Mouse (Mus musculus) CD4-positive, CD25-positive, alpha-beta regulatory T cell, adult 4 months (primary cell): ENCODE results near the gene Zbtb8os. TPM values are rescaled to one million over a fixed set of nuclear protein-coding genes. Genes with fewer than 3 reads are reported as not detected.
A peak's percentile ranks its signal among the peaks of the same experiment; 100 is the strongest.
"Not testable (repeated sequence)": the region's sequence is repeated elsewhere in the genome, so short reads cannot be mapped to it uniquely, and the experiment has no call there.

Experiments
- ATAC-seq: one replicate; pipeline ENCODE4 v1.8.0; 2017
- polyA plus RNA-seq, 2 experiments: library from polyadenylated mRNA; unstranded; fragments of 100-300 nt; shearing (Covaris generic); gene quantifications; one replicate each; pipeline ENCODE4 v1.2.1; 2017

Gene Zbtb8os
- polyA plus RNA-seq, 2 experiments from 2014 or later: 79.6 to 86.0 TPM

- ATAC-seq: peak; percentile 9
Observed at GRCm38 (mm10) chr4:129334677-129335215, 749 bp upstream of the Zbtb8os start.

GRCm38 (mm10) chr4:129336291-129336690, 796 bp downstream of the Zbtb8os start:
- no peak for ATAC-seq

GRCm38 (mm10) chr4:129339743-129340142, 4.2 kb downstream of the Zbtb8os start:
- no peak for ATAC-seq

GRCm38 (mm10) chr4:129341888-129342287, 6.4 kb downstream of the Zbtb8os start:
- ATAC-seq: no peak

- ATAC-seq: no peak
Observed at GRCm38 (mm10) chr4:129342705-129343104, 7.2 kb downstream of the Zbtb8os start.

GRCm38 (mm10) chr4:129346481-129347154, 11.1 kb downstream of the Zbtb8os start:
- ATAC-seq: no peak

GRCm38 (mm10) chr4:129350644-129351043, 15.1 kb downstream of the Zbtb8os start:
- peak; percentile 80 for ATAC-seq

GRCm38 (mm10) chr4:129351111-129351510, 15.6 kb downstream of the Zbtb8os start:
- no peak for ATAC-seq

GRCm38 (mm10) chr4:129353176-129353575, 17.7 kb downstream of the Zbtb8os start:
- no peak for ATAC-seq

- ATAC-seq: no peak
Observed at GRCm38 (mm10) chr4:129354236-129354635, 18.7 kb downstream of the Zbtb8os start.

- no peak for ATAC-seq
Observed at GRCm38 (mm10) chr4:129357613-129358163, 22.2 kb downstream of the Zbtb8os start.

- not testable (repeated sequence) for ATAC-seq
Observed at GRCm38 (mm10) chr4:129362238-129362637, 26.7 kb downstream of the Zbtb8os start.

GRCm38 (mm10) chr4:129362771-129363170, 27.3 kb downstream of the Zbtb8os start:
- no peak for ATAC-seq

GRCm38 (mm10) chr4:129363463-129363862, 28.0 kb downstream of the Zbtb8os start:
- no peak for ATAC-seq

- ATAC-seq: peak; percentile 67
Observed at GRCm38 (mm10) chr4:129364379-129364778, 28.9 kb downstream of the Zbtb8os start.

- ATAC-seq: peak; percentile 94
Observed at GRCm38 (mm10) chr4:129365224-129365623, 29.7 kb downstream of the Zbtb8os start.

GRCm38 (mm10) chr4:129371391-129371790, 35.9 kb downstream of the Zbtb8os start:
- no peak for ATAC-seq

- peak; percentile 72 for ATAC-seq
Observed at GRCm38 (mm10) chr4:129373202-129373976, 37.9 kb downstream of the Zbtb8os start.

- ATAC-seq: no peak
Observed at GRCm38 (mm10) chr4:129374219-129374755, 38.8 kb downstream of the Zbtb8os start.

GRCm38 (mm10) chr4:129375000-129375399, 39.5 kb downstream of the Zbtb8os start:
- no peak for ATAC-seq

GRCm38 (mm10) chr4:129375821-129376220, 40.3 kb downstream of the Zbtb8os start:
- no peak for ATAC-seq

- ATAC-seq: peak; percentile 44
Observed at GRCm38 (mm10) chr4:129376961-129377545, 41.6 kb downstream of the Zbtb8os start.
